Mouse (Mus musculus) kidney, postnatal 10 days (tissue): ENCODE measurements around the gene Retnla.
"Not testable (repeated sequence)": the region's sequence is repeated elsewhere in the genome, so short reads cannot be mapped to it uniquely, and the experiment has no call there.

ENCODE experiments used
- DNase-seq: peaks from one replicate; pipeline ENCODE4 v3.0.0; 2021; ENCODE audit warnings: mixed read lengths

Retnla gene

DNA sequence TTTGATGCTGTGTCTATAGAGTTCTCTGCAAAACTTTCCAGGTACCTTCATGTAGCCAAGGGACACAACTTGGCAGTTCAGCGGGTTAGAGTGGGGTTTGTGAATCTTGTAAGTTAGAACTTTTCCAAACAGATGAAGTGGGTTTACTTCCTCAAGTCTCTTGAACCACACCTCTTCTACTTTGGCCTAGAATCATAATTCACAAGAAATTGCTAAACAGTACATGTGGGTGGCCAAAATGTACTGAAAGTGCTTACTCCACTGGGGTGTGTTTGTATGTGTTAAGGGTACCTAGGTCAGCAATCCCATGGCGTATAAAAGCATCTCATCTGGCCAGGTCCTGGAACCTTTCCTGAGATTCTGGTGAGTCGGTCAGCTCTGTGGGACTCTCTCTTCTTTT is at the start of gene Retnla:
Gene Retnla (plus strand): TSS at position 286 of the 400 bp plus-strand sequence.
- DNase-seq = no peak

DNA sequence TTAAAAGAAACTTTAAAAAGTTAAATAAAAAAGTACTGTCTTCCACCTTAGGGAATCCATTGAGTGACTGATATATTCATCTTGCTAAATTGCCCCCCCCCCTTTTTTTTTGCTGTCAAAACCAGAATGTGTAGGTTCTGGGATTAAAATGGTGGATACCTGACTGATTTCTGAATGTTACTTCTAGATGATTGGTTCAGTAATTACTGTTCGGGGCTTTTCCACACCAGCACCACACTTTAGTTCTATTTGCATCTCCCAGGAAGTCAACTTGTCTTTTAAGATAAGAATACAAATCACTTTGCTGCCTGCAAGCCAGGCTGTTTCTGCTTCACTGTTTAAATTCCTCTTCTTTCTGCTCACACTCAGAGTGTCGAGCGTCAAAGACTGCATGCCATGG is 44.1 kb upstream of the Retnla start:
- no peak for DNase-seq

- DNase-seq = no peak
Measured at GRCm38 (mm10) chr16:48799470-48799869, 42.9 kb upstream of the Retnla start.

GRCm38 (mm10) chr16:48800906-48801305 is 41.4 kb upstream of the Retnla start:
- no peak for DNase-seq

GRCm38 (mm10) chr16:48805412-48805811 is 36.9 kb upstream of the Retnla start:
- no peak for DNase-seq

- DNase-seq = no peak
Measured at GRCm38 (mm10) chr16:48806521-48806920, 35.8 kb upstream of the Retnla start.

DNA sequence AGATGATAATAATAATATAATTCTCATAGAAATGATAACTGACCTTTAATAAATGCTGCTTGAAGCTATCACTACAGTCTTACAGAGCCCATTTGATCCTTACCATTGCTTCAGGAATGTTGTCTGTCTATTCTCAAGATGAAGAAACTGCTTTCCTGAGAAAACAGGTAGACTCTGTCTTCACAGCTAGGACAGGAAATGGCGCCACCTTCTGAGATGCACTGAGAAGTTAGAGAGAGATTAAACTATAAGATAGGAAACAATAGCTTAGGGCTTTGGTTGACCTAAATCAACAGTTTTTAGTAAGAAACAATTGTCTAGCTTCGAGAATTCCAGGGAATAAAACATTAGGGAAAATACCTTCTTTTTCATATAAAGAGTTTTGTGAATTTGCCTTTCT is 33.0 kb upstream of the Retnla start:
- no peak for DNase-seq

GRCm38 (mm10) chr16:48811881-48812436 is 30.4 kb upstream of the Retnla start:
- no peak for DNase-seq

DNA sequence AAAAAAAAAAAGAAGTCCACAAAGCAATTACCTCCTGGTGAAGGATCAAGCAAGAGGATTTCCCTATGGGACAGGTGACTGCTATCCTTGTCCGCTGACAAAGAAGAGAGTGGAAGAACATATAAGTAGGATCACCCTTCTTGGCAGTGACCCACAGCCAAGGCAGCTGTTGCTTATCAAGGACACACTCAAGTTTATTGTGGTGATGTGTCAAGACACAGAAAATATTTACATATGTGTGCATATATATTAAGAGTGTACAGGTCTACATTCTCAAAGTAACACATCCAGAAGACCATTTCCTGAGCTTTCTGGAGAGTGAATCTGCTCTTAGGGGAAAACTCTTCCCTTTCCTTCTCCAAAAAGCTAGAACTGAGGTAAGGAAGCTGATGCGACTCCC is 25.7 kb upstream of the Retnla start, which contains the start of gene Retnlb:
Gene Retnlb (plus strand): TSS at position 162 of the 400 bp plus-strand sequence.
- no peak for DNase-seq

GRCm38 (mm10) chr16:48818524-48818923 is 23.8 kb upstream of the Retnla start:
- DNase-seq = no peak

DNA sequence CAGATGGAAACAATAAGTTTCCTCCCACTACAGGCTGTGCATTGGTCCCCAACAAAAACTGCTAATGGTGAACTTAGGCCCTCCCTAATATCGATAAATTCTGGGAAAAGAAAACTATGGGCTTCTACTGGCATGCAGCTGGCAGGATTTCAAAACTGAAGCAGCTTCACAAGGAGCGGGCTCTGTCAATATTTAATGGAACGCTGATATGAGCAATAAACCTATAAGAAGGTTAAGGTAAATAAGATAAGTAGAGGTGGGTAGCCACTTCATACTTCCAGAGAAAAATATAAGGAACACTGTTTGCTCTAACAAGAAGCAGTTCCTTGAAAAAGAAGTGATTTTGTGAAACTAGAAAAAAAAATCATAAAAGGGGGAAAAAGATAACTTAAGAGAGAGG is 15.9 kb upstream of the Retnla start:
- no peak for DNase-seq

GRCm38 (mm10) chr16:48827625-48828024 is 14.7 kb upstream of the Retnla start:
- no peak for DNase-seq

DNA sequence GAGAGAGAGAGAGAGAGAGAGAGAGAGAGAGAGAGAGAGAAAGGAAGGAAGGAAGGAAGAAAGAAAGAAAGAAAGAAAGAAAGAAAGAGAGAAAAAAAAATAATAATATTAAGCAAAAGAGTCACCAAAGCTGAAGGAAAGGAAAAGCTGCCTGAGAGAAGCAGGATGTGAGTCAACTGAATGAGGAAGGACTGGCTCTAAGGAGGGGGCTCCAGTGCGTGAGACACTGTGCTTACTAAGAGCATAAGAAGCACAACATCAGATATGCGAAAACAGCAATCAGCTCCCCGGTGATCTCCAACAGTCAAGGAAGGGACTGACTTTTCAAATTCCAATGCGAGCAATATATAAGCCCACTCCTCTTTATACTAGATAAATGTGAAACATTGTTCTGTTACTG is 13.3 kb upstream of the Retnla start:
- no peak for DNase-seq

- DNase-seq = no peak
Measured at GRCm38 (mm10) chr16:48832055-48832454, 10.3 kb upstream of the Retnla start.

DNA sequence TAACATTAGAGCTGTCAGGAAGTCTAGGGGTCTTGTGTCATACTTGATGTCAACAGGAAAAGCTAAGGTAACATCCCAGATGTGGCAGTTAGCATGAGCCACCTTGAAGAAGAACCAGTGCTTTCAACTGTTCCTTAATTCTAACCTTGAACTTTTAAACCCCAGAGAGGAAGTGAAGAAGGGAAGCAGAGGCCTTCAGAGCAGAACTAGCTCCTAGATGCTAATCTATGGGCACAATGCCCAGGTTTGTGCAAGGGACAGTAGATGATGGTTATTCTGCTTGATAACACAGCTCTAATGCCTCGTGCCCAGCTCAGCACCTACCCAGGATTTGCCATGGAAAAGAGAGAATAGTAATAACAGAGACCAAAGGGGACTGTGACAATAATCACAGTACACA is 8.7 kb upstream of the Retnla start:
- not testable (repeated sequence) for DNase-seq

DNA sequence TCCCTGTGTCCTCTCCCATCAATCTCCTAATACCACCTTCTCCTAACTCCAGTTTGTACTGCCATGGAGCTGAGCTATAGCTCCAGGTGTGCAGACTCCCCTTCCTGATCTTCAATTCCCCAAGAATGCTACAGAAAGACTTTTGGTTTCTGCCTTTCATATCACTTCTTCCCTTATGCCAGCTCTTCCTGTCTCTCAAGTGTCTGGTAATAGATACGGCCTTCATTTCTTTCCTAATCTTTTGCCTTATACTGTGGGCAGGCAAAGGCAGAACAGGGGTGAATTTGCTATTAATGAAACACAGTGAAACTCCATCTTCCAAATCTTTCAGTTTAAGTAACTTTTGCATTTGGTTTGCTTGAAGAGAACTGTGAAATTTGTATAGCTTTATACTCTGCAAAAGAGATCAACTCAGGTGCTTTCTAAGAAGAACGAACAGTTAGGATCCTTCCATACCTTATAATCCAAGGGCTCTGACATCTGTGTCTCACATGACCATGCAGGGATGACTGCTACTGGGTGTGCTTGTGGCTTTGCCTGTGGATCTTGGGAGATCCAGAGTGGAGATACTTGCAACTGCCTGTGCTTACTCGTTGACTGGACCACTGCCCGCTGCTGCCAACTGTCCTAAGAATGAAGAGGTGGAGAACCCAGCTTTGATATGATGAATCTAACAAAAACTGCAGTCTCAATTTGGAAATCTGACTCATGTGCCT is 1.5 kb downstream of the Retnla start:
- DNase-seq = no peak

DNA sequence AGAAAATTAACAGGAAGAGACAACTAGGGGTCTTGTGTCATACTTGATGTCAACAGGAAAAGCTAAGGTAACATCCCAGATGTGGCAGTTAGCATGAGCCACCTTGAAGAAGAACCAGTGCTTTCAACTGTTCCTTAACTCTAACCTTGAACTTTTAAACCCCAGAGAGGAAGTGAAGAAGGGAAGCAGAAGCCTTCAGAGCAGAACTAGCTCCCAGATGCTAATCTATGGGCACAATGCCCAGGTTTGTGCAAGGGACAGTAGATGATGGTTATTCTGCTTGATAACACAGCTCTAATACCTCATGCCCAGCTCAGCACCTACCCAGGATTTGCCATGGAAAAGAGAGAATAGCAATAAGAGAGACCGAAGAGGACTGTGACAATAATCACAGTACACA is 22.7 kb downstream of the Retnla start:
- not testable (repeated sequence) for DNase-seq

DNA sequence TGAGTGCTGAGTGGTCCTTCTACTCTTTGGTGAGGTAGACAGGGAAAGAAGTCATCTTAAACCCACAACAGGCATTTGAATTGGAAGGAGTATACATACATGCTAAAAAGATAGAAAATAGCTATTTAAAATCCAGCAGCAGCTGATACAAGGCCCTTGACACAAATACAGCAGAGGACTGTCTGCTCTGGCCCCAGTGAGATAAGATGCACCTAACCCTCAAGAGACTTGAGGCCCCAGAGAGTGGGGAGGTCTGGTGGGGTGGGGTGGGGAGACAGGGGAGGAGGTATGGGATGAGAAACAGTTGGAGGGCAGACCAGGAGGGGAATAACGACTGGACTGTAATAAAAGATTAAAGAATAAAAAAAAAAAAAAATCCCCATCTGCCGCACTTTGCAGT is 25.3 kb downstream of the Retnla start:
- DNase-seq = no peak

DNA sequence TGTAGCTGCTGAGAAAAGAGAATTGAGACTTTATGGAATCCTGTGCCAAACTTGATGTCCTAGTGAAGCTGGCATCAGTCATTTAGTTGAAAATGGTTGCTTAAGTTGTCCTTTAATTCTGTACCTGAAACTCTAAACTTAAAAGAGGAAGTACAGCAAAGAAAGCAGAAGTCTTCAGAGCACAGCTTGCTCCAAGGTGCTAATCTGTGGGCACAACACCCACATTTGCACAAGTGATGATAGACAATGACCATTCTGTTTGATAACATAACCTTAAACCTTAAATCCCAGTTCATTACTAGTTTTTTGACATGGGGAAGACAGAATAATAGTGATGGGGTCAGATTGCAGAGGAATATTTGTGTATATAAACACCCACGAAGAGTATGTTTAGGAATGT is 26.3 kb downstream of the Retnla start:
- no peak for DNase-seq

DNA sequence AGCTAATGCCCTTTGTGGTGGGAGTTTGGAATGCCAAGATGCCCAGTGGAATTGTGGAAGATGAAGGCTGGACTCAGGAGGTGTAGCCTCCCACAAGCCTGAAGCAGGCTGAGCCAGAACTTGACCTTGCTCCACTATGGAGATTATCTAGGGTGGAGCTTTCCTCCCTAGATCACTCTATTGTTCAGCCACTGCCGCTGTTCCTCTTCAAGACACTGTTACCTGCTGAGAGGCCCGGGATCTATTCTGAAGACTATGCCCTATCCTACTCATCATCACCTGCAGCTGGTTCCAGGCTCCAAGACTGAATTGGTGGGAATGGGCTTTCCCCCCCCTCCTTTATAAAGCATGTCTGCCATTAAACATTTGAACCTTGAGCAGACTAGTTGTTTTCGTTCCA is 27.3 kb downstream of the Retnla start:
- no peak for DNase-seq

- DNase-seq = no peak
Measured at GRCm38 (mm10) chr16:48871754-48872153, 29.4 kb downstream of the Retnla start.

- DNase-seq = no peak
Measured at GRCm38 (mm10) chr16:48872321-48872720, 30.0 kb downstream of the Retnla start, which contains the start of gene Retnlg. Gene Retnlg (plus strand): TSS chr16:48872621.

- DNase-seq = no peak
Measured at GRCm38 (mm10) chr16:48890733-48891132, 48.4 kb downstream of the Retnla start.
